Mouse (Mus musculus) right cerebral cortex, postnatal 10 days (tissue): Measurements from ENCODE around the gene Ubac2.
A peak's percentile ranks its signal among the peaks of the same experiment; 100 is the strongest.

Experiments used
- DNase-seq, 2 experiments: peaks; one replicate each; pipeline ENCODE4 v3.0.0; 2021; ENCODE audit warnings: low spot score in 2 of 2

Gene Ubac2

GRCm38 (mm10) chr14:122000346-122001105 is 122.1 kb downstream of the Ubac2 start:
- no peak for DNase-seq

GRCm38 (mm10) chr14:122002224-122002623 is 123.8 kb downstream of the Ubac2 start:
- no peak for DNase-seq

GRCm38 (mm10) chr14:122003812-122004211 is 125.4 kb downstream of the Ubac2 start:
- DNase-seq: no peak

- no peak for DNase-seq
Observed at GRCm38 (mm10) chr14:122008261-122008660, 129.8 kb downstream of the Ubac2 start.

GRCm38 (mm10) chr14:122009502-122009901 is 131.1 kb downstream of the Ubac2 start:
- DNase-seq: peak; percentile 41 to 48

- no peak for DNase-seq
Observed at GRCm38 (mm10) chr14:122010301-122010700, 131.9 kb downstream of the Ubac2 start.

GRCm38 (mm10) chr14:122011768-122012167 is 133.3 kb downstream of the Ubac2 start:
- DNase-seq: no peak

- DNase-seq: no peak
Observed at GRCm38 (mm10) chr14:122012193-122012592, 133.8 kb downstream of the Ubac2 start.

- DNase-seq: no peak
Observed at GRCm38 (mm10) chr14:122012814-122013213, 134.4 kb downstream of the Ubac2 start.

- no peak for DNase-seq
Observed at GRCm38 (mm10) chr14:122013417-122013951, 135.1 kb downstream of the Ubac2 start.

GRCm38 (mm10) chr14:122017958-122018357 is 139.5 kb downstream of the Ubac2 start:
- DNase-seq: no peak

- no peak for DNase-seq
Observed at GRCm38 (mm10) chr14:122019389-122019788, 141.0 kb downstream of the Ubac2 start.

GRCm38 (mm10) chr14:122020567-122020966 is 142.1 kb downstream of the Ubac2 start:
- DNase-seq: no peak

GRCm38 (mm10) chr14:122023054-122023453 is 144.6 kb downstream of the Ubac2 start:
- DNase-seq: no peak

- no peak for DNase-seq
Observed at GRCm38 (mm10) chr14:122023928-122024327, 145.5 kb downstream of the Ubac2 start.

- no peak for DNase-seq
Observed at GRCm38 (mm10) chr14:122028926-122029745, 150.7 kb downstream of the Ubac2 start.

- DNase-seq: no peak
Observed at GRCm38 (mm10) chr14:122029851-122030250, 151.4 kb downstream of the Ubac2 start.

GRCm38 (mm10) chr14:122032045-122032444 is 153.6 kb downstream of the Ubac2 start:
- DNase-seq: no peak

GRCm38 (mm10) chr14:122034451-122034850 is 156.0 kb downstream of the Ubac2 start, which contains the start of gene Timm8a2:
Gene Timm8a2, plus strand, starts transcription at chr14:122034674.
- DNase-seq: no peak

GRCm38 (mm10) chr14:122035181-122035580 is 156.8 kb downstream of the Ubac2 start:
- DNase-seq: no peak

- DNase-seq: no peak
Observed at GRCm38 (mm10) chr14:122035860-122036259, 157.4 kb downstream of the Ubac2 start.

GRCm38 (mm10) chr14:122038874-122039647 is 160.6 kb downstream of the Ubac2 start:
- DNase-seq: no peak
